Mouse (Mus musculus) MEL (cell line): ENCODE results near the gene Fam222b.
A peak's percentile ranks its signal among the peaks of the same experiment; 100 is the strongest.

Source experiments
- CHD1 ChIP-seq: IDR thresholded peaks from 2 replicates; pipeline ENCODE4 v1.6.1; 2012; ENCODE audit warnings: low read depth, mild to moderate bottlenecking, inconsistent platforms, low read length, improper control_type of control experiment
- CTCF ChIP-seq, 3 experiments: IDR thresholded peaks in 2 of 3; conservative IDR thresholded peaks in 1 of 3; 2 replicates each; pipeline ENCODE4 v1.5.1; 2011 to 2012; ENCODE audit warnings: low read length in 3 of 3, low read depth in 2 of 3, mild to moderate bottlenecking in 2 of 3, improper control_type of control experiment in 1 of 3, inconsistent platforms in 1 of 3, mixed read lengths in 1 of 3, moderate library complexity in 1 of 3; ENCODE audit not compliant: control insufficient read depth in 1 of 3, insufficient read depth in 1 of 3, poor library complexity in 1 of 3, severe bottlenecking in 1 of 3
- ELF1 ChIP-seq: IDR thresholded peaks from 2 replicates; pipeline ENCODE4 v1.6.1; 2014; ENCODE audit warnings: low read depth, mild to moderate bottlenecking, inconsistent platforms, low read length, improper control_type of control experiment, moderate library complexity
- HCFC1 ChIP-seq: IDR thresholded peaks from 2 replicates; pipeline ENCODE4 v1.6.1; 2012; ENCODE audit warnings: low read depth, mild to moderate bottlenecking, inconsistent platforms, low read length, improper control_type of control experiment, moderate library complexity
- KAT2A ChIP-seq: conservative IDR thresholded peaks from 2 replicates; pipeline ENCODE4 v1.6.1; 2012; ENCODE audit warnings: low read depth, low read length, improper control_type of control experiment, inconsistent platforms
- MXI1 ChIP-seq: IDR thresholded peaks from 2 replicates; pipeline ENCODE4 v1.6.1; 2011; ENCODE audit warnings: mild to moderate bottlenecking, low read depth, low read length, improper control_type of control experiment
- MYC ChIP-seq: IDR thresholded peaks from 2 replicates; pipeline ENCODE4 v1.6.1; 2011; ENCODE audit warnings: low read depth, mild to moderate bottlenecking, low read length, improper control_type of control experiment, moderate library complexity
- NELFE ChIP-seq: IDR thresholded peaks from 2 replicates; pipeline ENCODE4 v1.6.1; 2011; ENCODE audit warnings: low read depth, low read length, improper control_type of control experiment
- POLR2A ChIP-seq, 2 experiments: IDR thresholded peaks; 2 replicates each; pipeline ENCODE4 v1.6.1; 2011 to 2012; ENCODE audit warnings: low read length in 2 of 2, mild to moderate bottlenecking in 2 of 2, control low read depth in 1 of 2, improper control_type of control experiment in 1 of 2, low read depth in 1 of 2, moderate library complexity in 1 of 2; ENCODE audit not compliant: control insufficient read depth in 1 of 2, insufficient read depth in 1 of 2, poor library complexity in 1 of 2
- POLR2AphosphoS2 ChIP-seq: IDR thresholded peaks from 2 replicates; pipeline ENCODE4 v1.6.1; 2011; ENCODE audit warnings: low read length, improper control_type of control experiment
- SMC3 ChIP-seq: IDR thresholded peaks from 2 replicates; pipeline ENCODE4 v1.6.1; 2011; ENCODE audit warnings: low read depth, low read length, improper control_type of control experiment
- TAL1 ChIP-seq: IDR thresholded peaks from 2 replicates; pipeline ENCODE4 v1.6.1; 2012; ENCODE audit warnings: mild to moderate bottlenecking, inconsistent platforms, low read length, moderate library complexity, mixed read lengths
- TCF12 ChIP-seq: IDR thresholded peaks from 2 replicates; pipeline ENCODE4 v1.6.1; 2014; ENCODE audit warnings: low read depth, mild to moderate bottlenecking, inconsistent platforms, low read length, improper control_type of control experiment, moderate library complexity
- USF1 ChIP-seq: IDR thresholded peaks from 2 replicates; pipeline ENCODE4 v1.6.1; 2014; ENCODE audit warnings: low read depth, mild to moderate bottlenecking, inconsistent platforms, low read length, improper control_type of control experiment, moderate library complexity

DNA sequence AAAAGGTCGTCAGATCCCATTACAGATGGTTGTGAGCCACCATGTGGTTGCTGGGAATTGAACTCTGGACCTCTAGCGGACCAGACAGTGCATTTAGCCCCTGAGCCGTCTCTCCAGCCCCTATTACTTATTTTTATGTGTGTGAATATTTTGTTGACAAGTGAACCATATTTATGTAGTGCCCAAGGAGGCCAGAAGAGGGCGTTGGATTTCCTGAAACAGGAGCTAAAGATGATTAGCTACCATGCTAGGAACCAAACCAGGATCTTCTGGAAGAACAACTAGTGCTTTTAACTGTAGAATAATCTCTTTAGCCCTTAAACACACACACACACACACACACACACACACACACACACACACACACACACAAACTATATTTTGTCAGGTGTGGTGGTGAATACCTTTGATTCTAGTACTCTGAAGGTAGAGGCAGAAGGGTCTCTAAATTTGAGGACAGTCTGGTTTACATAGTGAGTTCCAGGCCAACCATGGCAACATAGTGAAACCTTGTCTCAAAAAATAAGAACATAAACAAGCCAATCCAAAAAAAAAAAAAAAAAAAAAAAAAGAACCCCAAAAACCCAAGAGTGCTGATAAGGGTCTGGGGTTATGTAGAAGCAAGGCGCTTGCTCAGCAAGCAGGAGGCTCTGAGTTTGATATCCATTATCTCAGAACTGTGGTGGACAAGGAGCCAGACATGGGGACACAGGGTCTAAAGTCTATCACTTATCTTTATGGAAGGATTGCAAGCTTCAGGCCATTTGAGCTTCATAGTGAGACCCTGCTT, 8.7 kb downstream of the Fam222b start:
- TF ChIP-seq USF1 (no peak), CTCF (IDR thresholded peaks at IDR 0.05 in 2 of 3, conservative IDR thresholded peaks at IDR 0.05 in 1 of 3; ENCODE audit: control insufficient read depth in 1 of 3, insufficient read depth in 1 of 3, low read depth in 2 of 3, low read length in 3 of 3, poor library complexity in 1 of 3, severe bottlenecking in 1 of 3) (peak; percentile 20 to 73 (median 60); a peak in 5 of 6 replicates), KAT2A (no peak), POLR2A (IDR thresholded peaks at IDR 0.05; ENCODE audit: control insufficient read depth in 1 of 2, insufficient read depth in 1 of 2, low read depth in 1 of 2, low read length in 2 of 2, poor library complexity in 1 of 2) (no peak), POLR2AphosphoS2 (no peak), CHD1 (no peak), ELF1 (no peak), TAL1 (no peak), TCF12 (peak; percentile 42; the same call in 1 of the 2 replicates), HCFC1 (0 out of 2 replicates have a peak, but pooled peaks have one; percentile 52), MYC (0 out of 2 replicates have a peak, but pooled peaks have one; percentile 39), NELFE (no peak), SMC3 (peak; percentile 71), MXI1 (peak; percentile 59; the same call in 1 of the 2 replicates)
